Mouse (Mus musculus): Measurements from ENCODE around the gene Gm49396.

Gene Gm49396

DNA sequence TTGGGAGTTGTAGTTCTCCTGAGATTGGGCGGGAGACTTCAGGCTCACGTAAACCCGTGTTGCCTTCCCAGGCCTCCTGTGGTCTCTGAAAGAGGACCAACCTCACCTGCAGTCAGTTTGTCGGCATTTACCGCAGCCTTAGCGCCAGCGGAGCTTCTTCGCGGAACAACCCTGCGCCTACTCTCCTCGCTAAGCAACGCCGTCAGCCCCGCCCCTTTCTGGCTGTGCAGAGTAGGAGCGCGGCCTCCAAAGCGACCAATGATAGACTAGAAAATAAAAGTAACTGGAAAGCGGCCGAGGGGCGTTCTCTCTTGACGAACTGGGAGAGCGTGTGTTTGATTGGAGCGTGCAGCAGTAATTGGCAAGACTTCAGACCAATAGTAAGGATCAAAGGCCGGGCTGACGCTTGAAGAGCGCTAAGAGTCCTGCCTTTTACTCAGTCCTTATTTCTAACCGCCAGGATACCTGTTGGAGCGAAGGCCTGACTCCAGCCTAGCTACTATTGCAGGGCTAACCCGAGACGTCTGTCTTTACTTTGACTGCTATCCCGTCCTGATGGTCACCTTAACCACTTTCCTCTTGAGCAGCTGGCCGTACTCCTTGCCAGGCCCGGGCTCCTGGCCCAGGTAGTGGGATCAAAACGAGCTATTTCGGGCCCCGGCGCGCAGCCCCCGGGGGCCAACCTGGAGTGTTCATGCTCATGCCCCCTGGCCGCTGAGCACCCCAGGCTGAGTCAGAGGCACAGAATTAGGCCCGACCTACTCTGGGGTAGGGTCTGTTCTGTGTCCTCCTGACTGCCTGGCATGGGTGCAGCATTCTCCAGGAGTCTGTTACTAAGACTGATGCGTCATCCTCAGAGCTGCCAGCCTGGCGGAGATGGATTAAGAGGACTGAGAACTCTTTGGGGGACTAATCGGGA, 10.8 kb upstream of the Gm49396 start, which contains the start of the genes Hspb6 and Proser3:
TSS of gene Hspb6 (plus strand) at position 77 of the 919 bp plus-strand sequence.
TSS of gene Proser3 (minus strand) at position 198 of the 919 bp plus-strand sequence.
- DNase-seq (ENCODE audit: low read depth): peak; percentile 99

- DNase-seq (ENCODE audit: low read depth): no peak
Observed at GRCm38 (mm10) chr7:30553021-30553589, 10.0 kb upstream of the Gm49396 start.

GRCm38 (mm10) chr7:30553810-30554584, 9.1 kb upstream of the Gm49396 start:
- DNase-seq (ENCODE audit: low read depth): no peak

DNA sequence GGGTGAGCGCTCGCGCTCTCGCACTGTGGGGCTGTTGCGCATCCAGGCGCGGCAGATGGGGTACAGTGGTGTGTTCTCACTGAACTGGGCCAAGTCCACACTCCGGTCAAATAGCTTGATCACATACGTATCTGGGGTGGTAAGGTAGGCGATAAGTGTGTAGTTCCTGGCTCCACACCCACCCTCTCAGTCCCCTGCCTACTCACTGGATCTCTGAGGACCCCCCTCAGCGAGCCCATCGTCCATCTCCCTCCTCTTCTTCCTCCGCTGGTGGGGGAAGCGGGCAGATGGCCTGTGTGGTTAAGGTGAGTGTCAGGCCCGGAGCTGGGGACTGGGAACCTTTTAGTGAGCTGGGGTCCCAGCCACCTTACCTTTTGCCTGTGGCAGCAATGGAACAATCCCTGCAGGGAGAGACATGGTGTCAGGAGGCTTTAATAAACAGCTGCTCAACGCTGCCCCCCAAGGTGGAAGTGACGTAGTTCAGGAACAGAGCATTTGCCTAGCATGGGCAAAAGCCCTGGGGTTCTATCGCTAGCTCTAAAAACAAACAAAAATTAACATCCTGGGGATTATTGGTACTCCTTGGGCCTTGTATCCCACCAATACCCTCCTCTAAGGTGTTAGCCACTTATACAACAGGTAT, 6.1 kb upstream of the Gm49396 start:
- no peak for DNase-seq (ENCODE audit: low read depth)

DNA sequence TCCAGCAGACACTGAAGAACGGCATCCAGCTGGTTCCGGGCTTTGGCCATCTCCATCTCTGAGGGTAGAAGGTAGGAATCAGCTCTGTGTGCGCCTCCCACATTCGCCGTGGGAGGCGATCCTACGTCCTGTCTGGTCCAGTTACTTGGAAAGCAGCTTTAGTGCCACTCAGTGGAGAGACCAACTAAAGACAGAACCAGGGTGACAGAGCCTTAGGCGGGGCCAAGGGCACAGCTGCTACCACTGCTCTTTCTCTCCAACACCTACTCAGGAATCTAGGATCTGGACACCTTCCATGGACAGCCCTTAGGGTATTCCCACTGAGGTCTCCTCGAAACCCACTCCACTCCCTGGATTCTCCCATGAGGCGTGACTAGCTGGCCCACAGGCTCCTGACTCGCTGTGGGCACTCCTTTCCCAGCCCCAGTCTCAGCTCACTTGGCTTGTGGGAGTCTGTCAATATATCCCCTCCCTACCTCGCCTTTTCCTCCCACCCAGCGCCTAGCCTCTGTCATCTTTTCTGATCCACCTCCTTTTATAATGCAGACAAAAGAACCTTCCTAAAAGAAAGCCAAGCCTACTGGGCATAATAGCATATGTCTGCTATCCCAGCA, 5.1 kb upstream of the Gm49396 start:
- no peak for DNase-seq (ENCODE audit: low read depth)

- no peak for DNase-seq (ENCODE audit: low read depth)
Observed at GRCm38 (mm10) chr7:30558656-30559442, 4.3 kb upstream of the Gm49396 start.

- DNase-seq (ENCODE audit: low read depth): peak; percentile 96
Observed at GRCm38 (mm10) chr7:30559443-30559954, 3.6 kb upstream of the Gm49396 start, which contains the start of gene Lin37. Gene Lin37 (minus strand): TSS chr7:30559838.

GRCm38 (mm10) chr7:30560296-30560695, 2.8 kb upstream of the Gm49396 start:
- no peak for DNase-seq (ENCODE audit: low read depth)

DNA sequence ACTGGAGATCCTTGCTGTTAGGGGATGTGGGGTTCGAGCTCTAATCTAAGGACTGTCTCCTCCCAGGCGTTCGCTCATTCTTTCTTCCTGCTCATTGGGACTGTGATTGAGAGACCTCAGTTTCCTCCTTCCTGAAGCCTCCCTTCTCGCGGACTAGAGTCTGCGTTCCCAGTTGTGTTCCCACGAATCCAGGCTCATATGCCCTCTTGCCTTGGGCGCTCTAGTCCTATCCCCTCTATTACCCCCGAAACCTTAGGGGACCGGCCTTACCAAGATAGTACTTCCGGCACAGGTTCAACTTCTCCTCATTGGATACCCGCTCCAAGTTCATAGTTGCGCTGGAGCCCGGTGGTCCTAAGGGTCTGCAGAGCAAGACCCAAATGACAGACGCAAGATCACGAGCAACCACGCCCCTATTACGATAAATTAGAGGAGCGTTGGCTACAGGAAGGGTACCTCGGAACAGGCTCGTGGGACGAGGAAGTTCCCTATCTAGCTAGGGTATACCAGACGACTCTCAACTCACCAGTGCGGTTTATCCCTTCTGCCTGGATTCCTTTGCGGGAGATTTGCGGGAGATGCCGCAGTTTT, 523 bp upstream of the Gm49396 start:
- peak; percentile 41 for DNase-seq (ENCODE audit: low read depth)

- no peak for DNase-seq (ENCODE audit: low read depth)
Observed at GRCm38 (mm10) chr7:30563906-30564280, 749 bp downstream of the Gm49396 start.

- DNase-seq (ENCODE audit: low read depth): no peak
Observed at GRCm38 (mm10) chr7:30564970-30565571, 1.9 kb downstream of the Gm49396 start, which contains the start of gene Igflr1. Gene Igflr1 (plus strand): TSS chr7:30565427.

DNA sequence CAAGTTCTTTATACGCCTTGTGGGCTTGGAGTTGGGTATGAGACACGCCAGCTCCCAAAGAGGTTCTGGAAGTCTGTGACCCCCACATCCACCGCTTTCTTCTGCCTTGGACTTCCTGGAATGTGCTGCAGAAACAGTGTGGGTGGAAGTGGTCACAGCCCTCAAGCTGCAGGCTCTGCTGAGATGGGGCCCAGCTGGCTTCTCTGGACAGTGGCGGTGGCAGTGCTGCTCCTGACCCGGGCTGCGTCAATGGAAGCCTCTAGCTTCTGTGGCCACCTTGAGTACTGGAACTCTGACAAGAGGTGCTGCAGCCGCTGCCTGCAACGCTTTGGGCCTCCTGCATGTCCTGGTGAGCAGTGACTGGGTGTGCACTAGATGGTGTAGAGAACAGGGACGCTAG, 2.9 kb downstream of the Gm49396 start:
- DNase-seq (ENCODE audit: low read depth): no peak

DNA sequence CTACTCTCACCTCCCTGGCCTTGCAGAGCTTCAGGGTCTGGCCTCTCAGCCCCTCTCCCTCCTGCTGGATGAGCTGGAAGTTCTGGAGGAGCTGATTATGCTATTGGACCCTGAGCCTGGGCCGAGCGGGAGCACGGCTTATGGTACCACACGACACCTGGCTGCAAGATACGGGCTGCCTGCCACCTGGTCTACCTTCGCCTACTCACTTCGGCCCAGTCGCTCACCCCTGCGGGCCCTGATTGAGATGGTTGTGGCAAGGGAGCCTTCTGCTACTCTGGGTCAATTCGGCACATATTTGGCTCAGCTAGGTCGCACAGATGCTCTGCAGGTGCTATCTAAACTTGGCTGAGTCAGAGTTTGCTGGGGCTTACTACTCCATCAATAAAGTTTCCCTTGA, 4.4 kb downstream of the Gm49396 start:
- no peak for DNase-seq (ENCODE audit: low read depth)

GRCm38 (mm10) chr7:30572389-30572788, 9.2 kb downstream of the Gm49396 start:
- DNase-seq (ENCODE audit: low read depth): no peak

DNA sequence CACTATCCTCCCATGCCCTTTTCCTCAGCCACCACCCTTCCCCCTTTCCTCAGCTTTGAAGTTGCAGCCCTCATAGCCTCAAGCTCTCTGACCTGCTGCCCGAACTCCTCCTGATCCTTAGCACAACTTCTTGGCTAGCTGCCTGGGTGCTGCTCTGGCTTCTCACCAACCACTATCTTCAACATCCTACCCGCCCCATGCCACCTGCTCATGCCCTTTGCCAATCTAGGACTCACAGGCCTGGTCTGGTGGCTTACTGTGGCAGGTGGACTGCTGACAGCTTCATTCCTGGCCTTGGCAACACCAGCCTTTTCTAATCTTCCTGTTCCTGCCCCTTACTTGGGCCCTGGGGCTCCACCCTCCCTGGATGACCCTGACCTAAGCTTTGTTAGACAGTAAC, 9.8 kb downstream of the Gm49396 start:
- DNase-seq (ENCODE audit: low read depth): no peak

DNA sequence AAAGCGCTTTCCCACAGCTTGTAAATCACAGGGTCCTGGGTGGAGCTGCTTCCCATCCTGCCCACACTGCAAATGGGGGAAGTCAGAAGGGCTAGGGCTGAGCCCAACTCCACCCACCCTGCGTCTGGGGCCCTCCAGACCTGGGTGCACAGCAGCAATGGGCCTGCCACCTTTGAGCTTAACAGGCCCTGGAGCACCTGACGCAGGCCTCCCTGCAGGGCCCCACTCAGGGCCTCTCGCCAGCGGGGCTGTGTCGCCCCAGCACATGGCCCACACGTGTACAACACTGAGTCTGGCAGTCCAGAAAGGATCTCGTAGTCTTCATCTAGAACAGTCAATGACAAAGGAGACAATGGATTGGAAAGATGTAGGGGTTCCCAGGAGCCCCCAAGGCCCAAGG, 16.8 kb downstream of the Gm49396 start:
- no peak for DNase-seq (ENCODE audit: low read depth)

- no peak for DNase-seq (ENCODE audit: low read depth)
Observed at GRCm38 (mm10) chr7:30581547-30581946, 18.4 kb downstream of the Gm49396 start.

GRCm38 (mm10) chr7:30584339-30584738, 21.2 kb downstream of the Gm49396 start:
- no peak for DNase-seq (ENCODE audit: low read depth)

DNA sequence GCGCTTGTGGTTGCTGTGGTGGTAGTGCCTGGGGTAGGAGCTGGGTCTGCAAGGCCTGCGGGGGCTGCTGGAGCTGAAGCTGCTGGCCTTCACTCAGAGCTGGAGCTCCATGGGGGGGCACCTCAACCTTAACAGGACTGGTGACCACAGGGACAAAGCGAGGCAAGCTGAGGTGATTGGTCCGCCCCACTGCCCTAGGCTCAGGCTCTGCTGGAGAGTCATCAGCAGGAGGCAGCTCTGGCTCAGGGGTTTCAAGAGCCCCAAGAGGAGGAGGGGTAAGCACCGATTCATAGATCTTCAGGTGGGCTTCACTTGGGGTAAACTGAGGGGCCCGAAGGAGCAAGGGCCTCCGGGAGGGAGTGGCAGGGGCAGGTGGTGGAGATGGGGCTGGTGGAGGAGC, 22.0 kb downstream of the Gm49396 start:
- DNase-seq (ENCODE audit: low read depth): no peak

Measured in c-Kit-positive CD71-positive TER-119-negative erythroid progenitor cells, embryonic 14.5 days (primary cell).